Mouse (Mus musculus) neural tube, embryonic 12.5 days (tissue): Measurements from ENCODE around the gene Mdm2. TPM values are rescaled to one million over a fixed set of nuclear protein-coding genes. Genes with fewer than 3 reads are reported as not detected.
"Not testable (repeated sequence)": the region's sequence is repeated elsewhere in the genome, so short reads cannot be mapped to it uniquely, and the experiment has no call there.

ENCODE experiments used
- ATAC-seq: fragments of 200-750 bp; cut with Nextera tagmentation; 2 replicates; pipeline ENCODE4 v1.8.0; 2017; ENCODE audit warnings: low read depth, mild to moderate bottlenecking, moderate TSS enrichment, moderate library complexity; ENCODE audit not compliant: low FRiP score
- H3K27ac ChIP-seq: fragments of 300-500 bp; sonication (generic); 2 replicates; pipeline ENCODE4 v1.5.1; 2016
- H3K27me3 ChIP-seq: fragments of 300-500 bp; sonication (generic); replicated peaks from 2 replicates; pipeline ENCODE4 v1.6.1; 2016; ENCODE audit warnings: mild to moderate bottlenecking
- H3K36me3 ChIP-seq: fragments of 300-500 bp; sonication (generic); 2 replicates; pipeline ENCODE4 v1.6.1; 2016; ENCODE audit warnings: mild to moderate bottlenecking
- H3K4me1 ChIP-seq: fragments of 300-500 bp; sonication (generic); 2 replicates; pipeline ENCODE4 v1.6.1; 2016
- H3K4me2 ChIP-seq: fragments of 300-500 bp; sonication (generic); replicated peaks from 2 replicates; pipeline ENCODE4 v1.6.1; 2016; ENCODE audit warnings: mild to moderate bottlenecking
- H3K4me3 ChIP-seq: fragments of 300-500 bp; sonication (generic); 2 replicates; pipeline ENCODE4 v1.5.1; 2016
- H3K9ac ChIP-seq: fragments of 300-500 bp; sonication (generic); 2 replicates; pipeline ENCODE4 v1.6.1; 2016; ENCODE audit warnings: mild to moderate bottlenecking
- H3K9me3 ChIP-seq: fragments of 300-500 bp; sonication (generic); 2 replicates; pipeline ENCODE4 v1.6.1; 2016; ENCODE audit warnings: mild to moderate bottlenecking
- WGBS: fragments of 180-500 bp; shearing (Covaris S2); methylation state at CpG from one replicate; pipeline ENCODE4 v1.1.7; 2016; 5-methylcytosine and 5-hydroxymethylcytosine counted together
- polyA plus RNA-seq: library from polyadenylated mRNA; unstranded; fragments of >200 nt; fragmentation: Nextera tagmentation; extraction: Ambion mirVana; gene quantifications from 2 replicates; pipeline ENCODE4 v1.2.1, GENCODE M21; 2016

Gene Mdm2
- polyA plus RNA-seq, 1 experiment from 2014 or later, result 74.4 TPM

GRCm38 (mm10) chr10:117737498-117737897 lies 26.9 kb upstream of the Mdm2 start:
- not testable (repeated sequence) for H3K9me3 ChIP-seq, H3K4me1 ChIP-seq, H3K27ac ChIP-seq, ATAC-seq, H3K4me2 ChIP-seq, H3K9ac ChIP-seq, H3K27me3 ChIP-seq, H3K4me3 ChIP-seq
- 95% methylated on average over 8 of the region's 8 CpGs for WGBS
- peaks cover 54% of the 10 kb centered on the region for H3K36me3 ChIP-seq

- Histone ChIP-seq H3K9ac (no peak overlapping the region), H3K4me3 (no peak overlapping the region), H3K27me3 (no peaks in the 10 kb centered on the region), H3K36me3 (peaks cover 54% of the 10 kb centered on the region), H3K4me2 (no peak overlapping the region), H3K4me1 (no peaks in the 10 kb centered on the region), H3K9me3 (no peaks in the 10 kb centered on the region), H3K27ac (no peak overlapping the region)
- ATAC-seq, result no peak
- WGBS, result 86% methylated on average over 4 of the region's 4 CpGs
These were observed 26.5 kb upstream of the Mdm2 start for GRCm38 (mm10) chr10:117737075-117737474.

- Histone ChIP-seq H3K27me3 (no peaks in the 10 kb centered on the region), H3K4me2 (no peak overlapping the region), H3K4me1 (no peaks in the 10 kb centered on the region), H3K36me3 (peaks cover 51% of the 10 kb centered on the region), H3K9me3 (no peaks in the 10 kb centered on the region), H3K27ac (no peak overlapping the region), H3K9ac (no peak overlapping the region), H3K4me3 (no peak overlapping the region)
- 92% methylated on average over 5 of the region's 5 CpGs for WGBS
- no peak for ATAC-seq
These were observed 26.0 kb upstream of the Mdm2 start for GRCm38 (mm10) chr10:117736573-117736972.

GRCm38 (mm10) chr10:117735396-117735795 lies 24.8 kb upstream of the Mdm2 start:
- not testable (repeated sequence) for H3K4me1 ChIP-seq, H3K9ac ChIP-seq, H3K9me3 ChIP-seq, H3K27ac ChIP-seq, H3K4me3 ChIP-seq, H3K27me3 ChIP-seq, H3K4me2 ChIP-seq, ATAC-seq
- H3K36me3 ChIP-seq, result peaks cover 48% of the 10 kb centered on the region
- 94% methylated on average over 12 of the region's 12 CpGs for WGBS

GRCm38 (mm10) chr10:117734104-117734852 lies 23.7 kb upstream of the Mdm2 start:
- ATAC-seq, H3K27me3 ChIP-seq, H3K9ac ChIP-seq, H3K4me2 ChIP-seq, H3K27ac ChIP-seq, H3K4me3 ChIP-seq, H3K4me1 ChIP-seq, H3K9me3 ChIP-seq: not testable (repeated sequence)
- H3K36me3 ChIP-seq, result peaks cover 37% of the 10 kb centered on the region
- WGBS, result 86% methylated on average over 10 of the region's 10 CpGs

- H3K4me1 ChIP-seq, H3K27ac ChIP-seq, H3K4me3 ChIP-seq, H3K9me3 ChIP-seq, H3K9ac ChIP-seq, H3K27me3 ChIP-seq, ATAC-seq, H3K4me2 ChIP-seq: not testable (repeated sequence)
- 96% methylated on average over 8 of the region's 8 CpGs for WGBS
- peaks cover 30% of the 10 kb centered on the region for H3K36me3 ChIP-seq
These were observed 23.1 kb upstream of the Mdm2 start for GRCm38 (mm10) chr10:117733626-117734025.

GRCm38 (mm10) chr10:117732962-117733592 lies 22.5 kb upstream of the Mdm2 start:
- Histone ChIP-seq H3K27ac (no peak overlapping the region; the same call in 1 of the 2 replicates), H3K9me3 (no peaks in the 10 kb centered on the region), H3K4me2 (no peak overlapping the region), H3K36me3 (peaks cover 25% of the 10 kb centered on the region), H3K4me3 (no peak overlapping the region), H3K27me3 (no peaks in the 10 kb centered on the region), H3K9ac (no peak overlapping the region), H3K4me1 (no peaks in the 10 kb centered on the region)
- ATAC-seq, result no peak
- WGBS, result 87% methylated on average over 14 of the region's 14 CpGs

GRCm38 (mm10) chr10:117732184-117732583 lies 21.6 kb upstream of the Mdm2 start:
- Histone ChIP-seq H3K27ac (no peak overlapping the region), H3K36me3 (peaks cover 17% of the 10 kb centered on the region), H3K27me3 (no peaks in the 10 kb centered on the region), H3K4me1 (no peaks in the 10 kb centered on the region), H3K4me2 (no peak overlapping the region), H3K9ac (no peak overlapping the region), H3K9me3 (no peaks in the 10 kb centered on the region), H3K4me3 (no peak overlapping the region)
- ATAC-seq, result no peak
- WGBS, result 94% methylated on average over 5 of the region's 5 CpGs

- H3K27ac ChIP-seq, result no peak overlapping the region
- 63% methylated on average over 15 of the region's 15 CpGs for WGBS
These were observed 20.9 kb upstream of the Mdm2 start for GRCm38 (mm10) chr10:117731244-117732101.

GRCm38 (mm10) chr10:117730637-117731203 lies 20.2 kb upstream of the Mdm2 start:
- H3K4me2 ChIP-seq, result no peak overlapping the region
- peaks cover 4% of the 10 kb centered on the region; the same call in 1 of the 2 replicates for H3K36me3 ChIP-seq
- no peak overlapping the region for H3K27ac ChIP-seq
- no peaks in the 10 kb centered on the region for H3K4me1 ChIP-seq
- no peak for ATAC-seq
- WGBS, result 93% methylated on average over 12 of the region's 12 CpGs
- H3K9ac ChIP-seq, result no peak overlapping the region
- no peaks in the 10 kb centered on the region for H3K9me3 ChIP-seq
- no peaks in the 10 kb centered on the region for H3K27me3 ChIP-seq
- H3K4me3 ChIP-seq, result no peak overlapping the region

More at GRCm38 (mm10) chr10:117731244-117732101, 20.9 kb upstream of the Mdm2 start:
- H3K4me2 ChIP-seq, result no peak overlapping the region
- H3K4me1 ChIP-seq, result no peaks in the 10 kb centered on the region
- H3K4me3 ChIP-seq, result no peak overlapping the region
- H3K9me3 ChIP-seq, result no peaks in the 10 kb centered on the region
- H3K27me3 ChIP-seq, result no peaks in the 10 kb centered on the region
- H3K9ac ChIP-seq, result no peak overlapping the region
- H3K36me3 ChIP-seq, result peaks cover 9% of the 10 kb centered on the region
- no peak for ATAC-seq

GRCm38 (mm10) chr10:117730140-117730539 lies 19.6 kb upstream of the Mdm2 start:
- Histone ChIP-seq H3K36me3 (peaks cover 4% of the 10 kb centered on the region; the same call in 1 of the 2 replicates), H3K4me3 (no peak overlapping the region), H3K4me2 (no peak overlapping the region), H3K9me3 (no peaks in the 10 kb centered on the region), H3K27me3 (no peaks in the 10 kb centered on the region), H3K9ac (no peak overlapping the region), H3K4me1 (no peaks in the 10 kb centered on the region), H3K27ac (no peak overlapping the region)
- no peak for ATAC-seq
- 94% methylated on average over 7 of the region's 7 CpGs for WGBS
